Mouse (Mus musculus): ENCODE data around the gene Setd5. TPM values are rescaled to one million over a fixed set of nuclear protein-coding genes. Genes with fewer than 3 reads are reported as not detected.

Setd5 gene
- polyA plus RNA-seq, 1 experiment from 2014 or later: 96.5 TPM

GRCm38 (mm10) chr6:113097662-113098061, 20.5 kb downstream of the Setd5 start:
- no peak overlapping the region for H3K9ac ChIP-seq
- no peak for ATAC-seq (ENCODE audit: low FRiP score, low read depth)
- 94% methylated on average over 5 of the region's 5 CpGs for WGBS

GRCm38 (mm10) chr6:113099640-113100289, 22.6 kb downstream of the Setd5 start:
- peak; percentile 67; the same call in 1 of the 2 replicates for ATAC-seq (ENCODE audit: low FRiP score, low read depth)
- Histone ChIP-seq H3K9ac (no peak overlapping the region), H3K9me3 (no peaks in the 10 kb centered on the region), H3K4me2 (replicated peaks) (no peak overlapping the region), H3K27me3 (no peaks in the 10 kb centered on the region), H3K4me3 (no peak overlapping the region), H3K36me3 (peaks cover 4% of the 10 kb centered on the region), H3K27ac (peak overlapping the region; percentile 79), H3K4me1 (peaks cover 11% of the 10 kb centered on the region; the same call in 1 of the 2 replicates)
- 48% methylated on average over 5 of the region's 5 CpGs for WGBS

More at GRCm38 (mm10) chr6:113097662-113098061, 20.5 kb downstream of the Setd5 start:
- H3K4me3 ChIP-seq: no peak overlapping the region
- no peak overlapping the region for H3K27ac ChIP-seq
- H3K36me3 ChIP-seq: no peaks in the 10 kb centered on the region
- no peak overlapping the region for H3K4me2 ChIP-seq (replicated peaks)
- no peaks in the 10 kb centered on the region for H3K9me3 ChIP-seq
- peaks cover 11% of the 10 kb centered on the region; the same call in 1 of the 2 replicates for H3K4me1 ChIP-seq
- H3K27me3 ChIP-seq: no peaks in the 10 kb centered on the region

- no peak overlapping the region for H3K4me2 ChIP-seq (replicated peaks)
- no peak for ATAC-seq (ENCODE audit: low FRiP score, low read depth)
- WGBS: 83% methylated on average over 4 of the region's 4 CpGs
These were observed 25.4 kb downstream of the Setd5 start for GRCm38 (mm10) chr6:113102541-113102940.

GRCm38 (mm10) chr6:113103765-113104164, 26.6 kb downstream of the Setd5 start:
- no peak overlapping the region for H3K27ac ChIP-seq
- no peak overlapping the region for H3K4me3 ChIP-seq
- no peak for ATAC-seq (ENCODE audit: low FRiP score, low read depth)

More at GRCm38 (mm10) chr6:113102541-113102940, 25.4 kb downstream of the Setd5 start:
- no peaks in the 10 kb centered on the region for H3K9me3 ChIP-seq
- no peaks in the 10 kb centered on the region for H3K27me3 ChIP-seq
- H3K4me1 ChIP-seq: peaks cover 11% of the 10 kb centered on the region; the same call in 1 of the 2 replicates
- H3K27ac ChIP-seq: no peak overlapping the region
- no peak overlapping the region for H3K9ac ChIP-seq
- peaks cover 17% of the 10 kb centered on the region for H3K36me3 ChIP-seq
- H3K4me3 ChIP-seq: no peak overlapping the region

GRCm38 (mm10) chr6:113109378-113109777, 32.2 kb downstream of the Setd5 start:
- Histone ChIP-seq H3K36me3 (peaks cover 63% of the 10 kb centered on the region), H3K4me3 (no peak overlapping the region), H3K27me3 (no peaks in the 10 kb centered on the region), H3K9ac (no peak overlapping the region), H3K4me1 (no peaks in the 10 kb centered on the region), H3K4me2 (replicated peaks) (no peak overlapping the region), H3K9me3 (no peaks in the 10 kb centered on the region), H3K27ac (no peak overlapping the region)
- WGBS: 93% methylated on average over 3 of the region's 3 CpGs
- no peak for ATAC-seq (ENCODE audit: low FRiP score, low read depth)

More at GRCm38 (mm10) chr6:113103765-113104164, 26.6 kb downstream of the Setd5 start:
- Histone ChIP-seq H3K9ac (no peak overlapping the region), H3K36me3 (peaks cover 20% of the 10 kb centered on the region), H3K4me2 (replicated peaks) (no peak overlapping the region), H3K27me3 (no peaks in the 10 kb centered on the region), H3K9me3 (no peaks in the 10 kb centered on the region), H3K4me1 (peaks cover 11% of the 10 kb centered on the region; the same call in 1 of the 2 replicates)

GRCm38 (mm10) chr6:113109956-113110355, 32.8 kb downstream of the Setd5 start:
- Histone ChIP-seq H3K27me3 (no peaks in the 10 kb centered on the region), H3K4me3 (no peak overlapping the region), H3K9ac (no peak overlapping the region), H3K4me1 (no peaks in the 10 kb centered on the region), H3K27ac (no peak overlapping the region), H3K9me3 (no peaks in the 10 kb centered on the region), H3K4me2 (replicated peaks) (no peak overlapping the region), H3K36me3 (peaks cover 63% of the 10 kb centered on the region)
- ATAC-seq (ENCODE audit: low FRiP score, low read depth): no peak
- 89% methylated on average over 7 of the region's 7 CpGs for WGBS

GRCm38 (mm10) chr6:113120806-113121205, 43.6 kb downstream of the Setd5 start:
- Histone ChIP-seq H3K4me2 (replicated peaks) (no peak overlapping the region), H3K9me3 (no peaks in the 10 kb centered on the region), H3K4me3 (no peak overlapping the region), H3K4me1 (no peaks in the 10 kb centered on the region), H3K27me3 (no peaks in the 10 kb centered on the region), H3K27ac (no peak overlapping the region), H3K9ac (no peak overlapping the region), H3K36me3 (peaks cover 76% of the 10 kb centered on the region)
- 94% methylated on average over 10 of the region's 10 CpGs for WGBS
- no peak for ATAC-seq (ENCODE audit: low FRiP score, low read depth)

GRCm38 (mm10) chr6:113133360-113133759, 56.2 kb downstream of the Setd5 start:
- 81% methylated on average over 2 of the region's 2 CpGs for WGBS
- Histone ChIP-seq H3K4me2 (replicated peaks) (no peak overlapping the region), H3K27ac (no peak overlapping the region), H3K4me3 (no peak overlapping the region), H3K9me3 (no peaks in the 10 kb centered on the region), H3K4me1 (no peaks in the 10 kb centered on the region), H3K36me3 (peaks cover 55% of the 10 kb centered on the region), H3K27me3 (no peaks in the 10 kb centered on the region), H3K9ac (no peak overlapping the region)
- no peak for ATAC-seq (ENCODE audit: low FRiP score, low read depth)

GRCm38 (mm10) chr6:113141389-113142094, 64.4 kb downstream of the Setd5 start:
- no peak overlapping the region for H3K4me2 ChIP-seq (replicated peaks)
- 93% methylated on average over 1 of the region's 1 CpGs for WGBS
- H3K27ac ChIP-seq: no peak overlapping the region
- no peak overlapping the region for H3K9ac ChIP-seq
- H3K9me3 ChIP-seq: no peaks in the 10 kb centered on the region
- H3K27me3 ChIP-seq: no peaks in the 10 kb centered on the region
- no peak for ATAC-seq (ENCODE audit: low FRiP score, low read depth)
- no peaks in the 10 kb centered on the region for H3K4me1 ChIP-seq
- peaks cover 79% of the 10 kb centered on the region for H3K36me3 ChIP-seq
- no peak overlapping the region for H3K4me3 ChIP-seq

GRCm38 (mm10) chr6:113144764-113145163, 67.6 kb downstream of the Setd5 start:
- no peak overlapping the region for H3K4me2 ChIP-seq (replicated peaks)
- no peaks in the 10 kb centered on the region for H3K4me1 ChIP-seq
- no peaks in the 10 kb centered on the region for H3K9me3 ChIP-seq
- WGBS: 97% methylated on average over 1 of the region's 1 CpGs
- peaks cover 80% of the 10 kb centered on the region for H3K36me3 ChIP-seq
- no peak for ATAC-seq (ENCODE audit: low FRiP score, low read depth)
- H3K27ac ChIP-seq: no peak overlapping the region
- H3K9ac ChIP-seq: no peak overlapping the region
- no peak overlapping the region for H3K4me3 ChIP-seq
- H3K27me3 ChIP-seq: no peaks in the 10 kb centered on the region

GRCm38 (mm10) chr6:113145249-113145648, 68.1 kb downstream of the Setd5 start:
- Histone ChIP-seq H3K9me3 (no peaks in the 10 kb centered on the region), H3K9ac (no peak overlapping the region), H3K27ac (no peak overlapping the region), H3K36me3 (peaks cover 84% of the 10 kb centered on the region), H3K4me2 (replicated peaks) (no peak overlapping the region), H3K27me3 (no peaks in the 10 kb centered on the region), H3K4me3 (no peak overlapping the region), H3K4me1 (no peaks in the 10 kb centered on the region)
- 96% methylated on average over 4 of the region's 4 CpGs for whole genome bisulfite sequencing
- ATAC-seq (ENCODE audit: low FRiP score, low read depth): no peak

GRCm38 (mm10) chr6:113154071-113154470, 76.9 kb downstream of the Setd5 start:
- no peaks in the 10 kb centered on the region for H3K4me1 ChIP-seq
- H3K4me3 ChIP-seq: no peak overlapping the region
- peaks cover 71% of the 10 kb centered on the region for H3K36me3 ChIP-seq
- no peak overlapping the region for H3K9ac ChIP-seq
- no peaks in the 10 kb centered on the region for H3K9me3 ChIP-seq
- H3K27me3 ChIP-seq: no peaks in the 10 kb centered on the region
- H3K27ac ChIP-seq: no peak overlapping the region
- 95% methylated on average over 8 of the region's 8 CpGs for WGBS
- no peak overlapping the region for H3K4me2 ChIP-seq (replicated peaks)
- no peak for ATAC-seq (ENCODE audit: low FRiP score, low read depth)

Measured in limb, embryonic 13.5 days (tissue).